In the genomic region with DNA sequence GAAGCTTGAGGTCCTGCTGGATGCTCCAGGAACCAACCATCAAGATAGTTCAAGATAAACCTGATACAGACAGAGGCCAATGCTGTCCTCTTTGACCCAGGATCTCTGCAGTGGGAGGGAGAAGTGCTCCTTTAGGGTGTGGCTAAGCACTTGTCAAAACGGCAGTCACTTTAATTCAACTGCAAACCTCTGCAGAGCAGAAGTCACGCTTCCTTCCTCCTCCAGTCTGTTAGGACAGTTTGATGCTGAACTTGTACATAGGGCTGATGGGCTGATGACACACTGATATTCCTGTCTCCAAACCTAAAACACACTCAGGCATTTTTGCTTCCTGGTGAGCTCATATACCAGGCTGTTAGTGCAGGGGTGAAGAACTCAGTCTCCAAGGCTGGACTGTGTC, we compare ENCODE assay signal across 22 mouse cellular contexts.
"Had no signal": no experiment of that assay in that cellular context is flagged by ENCODE, and none has a peak within 500 bp of the region (broad histone marks: within the 10 kb centered on the region; RNA-seq: fewer than 3 reads in every experiment).

No protein-coding gene starts in this region.

- H3K27me3 ChIP-seq: midbrain, embryonic 13.5 days; neural tube, embryonic 13.5 days had no signal

- H3K4me3 ChIP-seq: left cerebral cortex, adult 2 months; liver, embryonic 15.5 days; lung, embryonic 15.5 days; megakaryocyte, embryonic 14.5 days; midbrain, embryonic 10.5 days; midbrain, embryonic 13.5 days; myocyte; neural tube, embryonic 13.5 days had no signal

- H3K4me1 ChIP-seq: liver, embryonic 15.5 days; lung, embryonic 15.5 days; megakaryocyte, embryonic 14.5 days had no signal

- H3K9ac ChIP-seq: liver, embryonic 15.5 days; lung, embryonic 15.5 days; midbrain, embryonic 13.5 days; neural tube, embryonic 13.5 days had no signal

- H3K27ac ChIP-seq: kidney, postnatal 0 days; left cerebral cortex, adult 2 months; liver, embryonic 15.5 days; lung, embryonic 15.5 days; midbrain, embryonic 10.5 days; midbrain, embryonic 13.5 days; neural tube, embryonic 13.5 days; stomach, postnatal 0 days had no signal

- ATAC-seq: intestine, postnatal 0 days; midbrain, embryonic 13.5 days; midbrain, embryonic 16.5 days had no signal

- H3K4me2 ChIP-seq: liver, embryonic 11.5 days; liver, embryonic 15.5 days; lung, embryonic 15.5 days; midbrain, embryonic 13.5 days; neural tube, embryonic 13.5 days had no signal

- H3K36me3 ChIP-seq: liver, embryonic 15.5 days; lung, embryonic 15.5 days; midbrain, embryonic 10.5 days; midbrain, embryonic 13.5 days; neural tube, embryonic 13.5 days had no signal

- H3K9me3 ChIP-seq: liver, embryonic 15.5 days; lung, embryonic 15.5 days; megakaryocyte, embryonic 14.5 days; midbrain, embryonic 10.5 days; midbrain, embryonic 13.5 days; neural tube, embryonic 13.5 days had no signal

- DNase-seq: kidney, adult 2 months; kidney, postnatal 25 days; layer of hippocampus, postnatal 36 days; lung, adult 18-20 months; lung, postnatal 14 days; retina, postnatal 1 day; thymus, adult 2 months; thymus, postnatal 14 days; thymus, postnatal 4 days had no signal
